Mouse (Mus musculus): Measurements from ENCODE around the gene Nav2.

DNA sequence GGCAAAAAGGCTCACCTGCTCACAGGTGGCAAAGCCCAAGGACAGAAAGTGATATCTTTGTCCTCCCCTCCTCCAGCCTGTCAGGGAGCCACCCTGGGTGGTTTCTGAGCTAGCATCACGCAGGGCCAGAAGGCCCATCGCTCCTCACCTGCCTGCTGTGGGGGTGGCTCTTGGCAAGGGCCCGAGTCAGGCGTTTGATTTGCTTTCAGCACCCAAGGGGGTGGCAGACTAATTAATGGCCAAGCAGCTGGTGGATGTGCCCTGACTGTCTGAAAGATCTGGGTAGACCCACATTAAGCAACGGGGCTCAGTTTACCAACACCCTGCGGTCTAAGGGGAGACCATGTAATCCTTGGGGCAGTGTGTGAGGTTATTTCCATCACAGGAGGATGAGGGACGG lies 235.4 kb downstream of the Nav2 start:
- no peak for TF ChIP-seq GATA1 (IDR thresholded peaks at IDR 0.05; ENCODE audit: borderline replicate concordance, low read length)
- TF ChIP-seq FLI1 (IDR thresholded peaks at IDR 0.05; ENCODE audit: low read length): no peak
